Mouse (Mus musculus): Measurements from ENCODE around the gene Clcc1. TPM values are rescaled to one million over a fixed set of nuclear protein-coding genes. Genes with fewer than 3 reads are reported as not detected.
"Not testable (repeated sequence)": the region's sequence is repeated elsewhere in the genome, so short reads cannot be mapped to it uniquely, and the experiment has no call there.

The Clcc1 gene
- polyA plus RNA-seq, 1 experiment = 50.5 TPM

GRCm38 (mm10) chr3:108652866-108653642 is 659 bp upstream of the Clcc1 start:
- 11% methylated on average over 9 of the region's 9 CpGs for WGBS

GRCm38 (mm10) chr3:108654566-108654965 is 853 bp downstream of the Clcc1 start:
- Histone ChIP-seq H3K27me3 (replicated peaks; ENCODE audit: control insufficient read depth, insufficient read depth, low read length) (no peaks in the 10 kb centered on the region), H3K4me3 (ENCODE audit: insufficient read depth, low read depth, low read length) (peak overlapping the region; percentile 100), H3K4me1 (ENCODE audit: control insufficient read depth, insufficient read depth, low read length) (peaks cover 9% of the 10 kb centered on the region), H3K27ac (ENCODE audit: insufficient read depth, low read depth, low read length) (no peak overlapping the region), H3K36me3 (ENCODE audit: control insufficient read depth, insufficient read depth, low read length) (no peaks in the 10 kb centered on the region)
- no peak for TF ChIP-seq POLR2A (IDR thresholded peaks at IDR 0.05; ENCODE audit: low read depth, low read length)
- TF ChIP-seq CTCF (conservative IDR thresholded peaks at IDR 0.05; ENCODE audit: insufficient read depth, insufficient read length, low read depth, low read length) = no peak
- WGBS = 15% methylated on average over 14 of the region's 14 CpGs
- DNase-seq = peak; percentile 9

More at GRCm38 (mm10) chr3:108652866-108653642, 659 bp upstream of the Clcc1 start:
- peak; percentile 31 for DNase-seq
- Histone ChIP-seq H3K27me3 (replicated peaks; ENCODE audit: control insufficient read depth, insufficient read depth, low read length) (no peaks in the 10 kb centered on the region), H3K4me3 (ENCODE audit: insufficient read depth, low read depth, low read length) (no peak overlapping the region), H3K27ac (ENCODE audit: insufficient read depth, low read depth, low read length) (no peak overlapping the region), H3K36me3 (ENCODE audit: control insufficient read depth, insufficient read depth, low read length) (no peaks in the 10 kb centered on the region), H3K4me1 (ENCODE audit: control insufficient read depth, insufficient read depth, low read length) (peaks cover 9% of the 10 kb centered on the region)
- TF ChIP-seq POLR2A (IDR thresholded peaks at IDR 0.05; ENCODE audit: low read depth, low read length) (no peak), CTCF (conservative IDR thresholded peaks at IDR 0.05; ENCODE audit: insufficient read depth, insufficient read length, low read depth, low read length) (peak; percentile 56)

DNA sequence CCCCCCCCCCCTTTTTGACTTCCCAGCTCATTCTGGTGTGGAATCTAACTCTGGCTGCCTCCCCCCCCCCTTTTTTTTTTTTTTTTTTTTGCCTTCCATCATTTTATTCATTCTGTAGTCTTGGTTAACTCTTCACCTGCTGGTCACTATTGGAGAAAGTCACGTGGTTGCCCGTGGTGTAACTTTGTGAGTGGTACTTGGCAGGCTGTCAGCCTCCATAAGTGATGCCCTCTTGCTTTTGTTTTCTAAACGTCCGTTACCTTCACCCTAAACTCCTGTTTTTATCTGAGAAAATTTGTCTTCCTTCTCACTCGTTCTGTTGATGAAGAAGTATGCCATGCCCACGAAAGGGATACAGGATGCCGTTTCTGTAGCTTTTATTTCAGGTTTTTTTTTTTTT is 1.8 kb downstream of the Clcc1 start:
- TF ChIP-seq CTCF (conservative IDR thresholded peaks at IDR 0.05; ENCODE audit: insufficient read depth, insufficient read length, low read depth, low read length) (no peak), POLR2A (IDR thresholded peaks at IDR 0.05; ENCODE audit: low read depth, low read length) (no peak)
- Histone ChIP-seq H3K36me3 (ENCODE audit: control insufficient read depth, insufficient read depth, low read length) (no peaks in the 10 kb centered on the region), H3K4me1 (ENCODE audit: control insufficient read depth, insufficient read depth, low read length) (peaks cover 9% of the 10 kb centered on the region), H3K27ac (ENCODE audit: insufficient read depth, low read depth, low read length) (no peak overlapping the region), H3K27me3 (replicated peaks; ENCODE audit: control insufficient read depth, insufficient read depth, low read length) (no peaks in the 10 kb centered on the region), H3K4me3 (ENCODE audit: insufficient read depth, low read depth, low read length) (no peak overlapping the region)
- WGBS = 77% methylated on average over 7 of the region's 7 CpGs
- DNase-seq = no peak

DNA sequence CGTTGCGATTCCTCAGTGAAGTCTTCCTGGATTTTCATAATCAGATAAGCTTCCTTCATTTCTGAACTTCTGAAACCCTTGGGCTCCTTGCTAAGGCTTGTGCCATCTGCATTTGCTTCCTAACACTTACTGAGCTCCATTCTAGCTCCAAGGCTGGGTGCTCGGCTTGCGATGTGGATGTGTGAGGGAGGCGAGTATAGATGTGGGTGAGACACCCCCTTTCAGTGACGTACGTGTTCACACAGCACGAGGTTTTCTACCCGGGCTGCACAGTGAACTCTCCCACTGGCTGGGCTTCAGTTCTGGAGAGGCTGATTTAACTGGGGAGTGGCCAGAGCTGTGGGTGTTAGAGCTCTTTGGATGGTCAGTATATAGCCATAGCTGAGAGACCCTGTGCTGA is 4.9 kb downstream of the Clcc1 start:
- TF ChIP-seq POLR2A (IDR thresholded peaks at IDR 0.05; ENCODE audit: low read depth, low read length) (no peak), CTCF (conservative IDR thresholded peaks at IDR 0.05; ENCODE audit: insufficient read depth, insufficient read length, low read depth, low read length) (no peak)
- no peak for DNase-seq
- Histone ChIP-seq H3K4me3 (ENCODE audit: insufficient read depth, low read depth, low read length) (no peak overlapping the region), H3K4me1 (ENCODE audit: control insufficient read depth, insufficient read depth, low read length) (peaks cover 9% of the 10 kb centered on the region), H3K27me3 (replicated peaks; ENCODE audit: control insufficient read depth, insufficient read depth, low read length) (no peaks in the 10 kb centered on the region), H3K36me3 (ENCODE audit: control insufficient read depth, insufficient read depth, low read length) (peaks cover 5% of the 10 kb centered on the region), H3K27ac (ENCODE audit: insufficient read depth, low read depth, low read length) (no peak overlapping the region)
- 94% methylated on average over 9 of the region's 9 CpGs for WGBS

GRCm38 (mm10) chr3:108660941-108661340 is 7.2 kb downstream of the Clcc1 start:
- TF ChIP-seq POLR2A (IDR thresholded peaks at IDR 0.05; ENCODE audit: low read depth, low read length) (no peak), CTCF (conservative IDR thresholded peaks at IDR 0.05; ENCODE audit: insufficient read depth, insufficient read length, low read depth, low read length) (0 out of 2 replicates have a peak, but pooled peaks have one; percentile 14)
- Histone ChIP-seq H3K4me3 (ENCODE audit: insufficient read depth, low read depth, low read length) (no peak overlapping the region), H3K36me3 (ENCODE audit: control insufficient read depth, insufficient read depth, low read length) (peaks cover 6% of the 10 kb centered on the region), H3K27ac (ENCODE audit: insufficient read depth, low read depth, low read length) (no peak overlapping the region), H3K4me1 (ENCODE audit: control insufficient read depth, insufficient read depth, low read length) (no peaks in the 10 kb centered on the region), H3K27me3 (replicated peaks; ENCODE audit: control insufficient read depth, insufficient read depth, low read length) (no peaks in the 10 kb centered on the region)
- DNase-seq = no peak
- WGBS = 80% methylated on average over 1 of the region's 1 CpGs

DNA sequence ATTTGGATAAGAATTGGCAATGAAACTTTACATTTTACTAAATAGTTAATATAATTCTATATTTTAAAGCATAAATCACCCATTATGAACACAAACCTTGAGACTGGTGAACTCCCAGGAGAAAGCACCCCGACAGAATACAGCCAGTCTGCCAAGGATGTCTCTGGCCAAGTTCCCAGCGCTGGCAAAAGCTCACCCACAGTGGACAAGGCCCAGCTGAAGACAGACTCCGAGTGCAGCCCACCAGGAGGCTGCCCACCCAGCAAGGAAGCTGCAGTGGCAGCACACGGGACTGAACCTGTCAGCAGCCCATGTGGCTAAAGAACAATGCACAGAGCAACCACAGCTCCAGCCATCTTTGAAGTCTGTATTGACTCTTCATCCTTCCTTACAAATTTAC is 22.9 kb downstream of the Clcc1 start:
- no peak for TF ChIP-seq POLR2A (IDR thresholded peaks at IDR 0.05; ENCODE audit: low read depth, low read length)
- no peak for TF ChIP-seq CTCF (conservative IDR thresholded peaks at IDR 0.05; ENCODE audit: insufficient read depth, insufficient read length, low read depth, low read length)
- Histone ChIP-seq H3K4me1 (ENCODE audit: control insufficient read depth, insufficient read depth, low read length) (no peaks in the 10 kb centered on the region), H3K36me3 (ENCODE audit: control insufficient read depth, insufficient read depth, low read length) (peaks cover 17% of the 10 kb centered on the region), H3K27ac (ENCODE audit: insufficient read depth, low read depth, low read length) (no peak overlapping the region), H3K27me3 (replicated peaks; ENCODE audit: control insufficient read depth, insufficient read depth, low read length) (no peaks in the 10 kb centered on the region), H3K4me3 (ENCODE audit: insufficient read depth, low read depth, low read length) (no peak overlapping the region)
- 86% methylated on average over 4 of the region's 4 CpGs for WGBS
- DNase-seq = no peak

DNA sequence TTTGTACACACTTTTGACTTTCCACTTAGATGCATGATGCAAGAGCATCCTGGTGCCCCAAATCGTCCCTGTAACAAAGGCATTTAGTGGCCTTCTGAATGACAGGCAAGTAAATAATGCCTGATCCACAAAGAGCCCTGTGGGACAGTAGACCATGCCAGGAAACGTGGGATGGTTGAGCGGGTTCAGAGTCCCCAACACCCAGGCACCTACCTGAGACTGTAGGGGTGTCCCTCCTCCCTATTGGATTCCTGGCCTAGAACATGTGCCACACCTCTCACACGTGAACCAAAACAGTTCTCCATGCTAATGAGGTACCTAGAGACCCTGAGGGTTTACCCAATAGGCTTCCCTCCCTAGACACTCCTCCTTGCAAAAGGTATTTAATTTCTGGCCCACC is 27.3 kb downstream of the Clcc1 start:
- Histone ChIP-seq H3K4me3 (ENCODE audit: insufficient read depth, low read depth, low read length) (no peak overlapping the region), H3K27me3 (replicated peaks; ENCODE audit: control insufficient read depth, insufficient read depth, low read length) (no peaks in the 10 kb centered on the region), H3K27ac (ENCODE audit: insufficient read depth, low read depth, low read length) (no peak overlapping the region), H3K36me3 (ENCODE audit: control insufficient read depth, insufficient read depth, low read length) (peaks cover 10% of the 10 kb centered on the region), H3K4me1 (ENCODE audit: control insufficient read depth, insufficient read depth, low read length) (no peaks in the 10 kb centered on the region)
- WGBS = 84% methylated on average over 4 of the region's 4 CpGs
- no peak for DNase-seq
- TF ChIP-seq POLR2A (IDR thresholded peaks at IDR 0.05; ENCODE audit: low read depth, low read length) (no peak), CTCF (conservative IDR thresholded peaks at IDR 0.05; ENCODE audit: insufficient read depth, insufficient read length, low read depth, low read length) (no peak)

- H3K27ac ChIP-seq (ENCODE audit: insufficient read depth, low read depth, low read length); H3K36me3 ChIP-seq (ENCODE audit: control insufficient read depth, insufficient read depth, low read length): not testable (repeated sequence)
- WGBS = 96% methylated on average over 5 of the region's 5 CpGs
These were observed 29.9 kb downstream of the Clcc1 start for GRCm38 (mm10) chr3:108683597-108683996.

More at GRCm38 (mm10) chr3:108683597-108683996, 29.9 kb downstream of the Clcc1 start:
- H3K4me3 ChIP-seq (ENCODE audit: insufficient read depth, low read depth, low read length); H3K27me3 ChIP-seq (replicated peaks; ENCODE audit: control insufficient read depth, insufficient read depth, low read length); H3K4me1 ChIP-seq (ENCODE audit: control insufficient read depth, insufficient read depth, low read length); DNase-seq: not testable (repeated sequence)
